Mouse (Mus musculus) liver, adult 2 months (tissue): ENCODE results near the gene Acvrl1.

Source experiments
- CTCF ChIP-seq: fragments of 200-500 bp; IDR thresholded peaks from 2 replicates; pipeline ENCODE4 v1.5.1; 2011; ENCODE audit warnings: low read depth, low read length, control low read depth
- POLR2A ChIP-seq: fragments of 200-500 bp; IDR thresholded peaks from 2 replicates; pipeline ENCODE4 v1.6.1; 2011; ENCODE audit warnings: low read length, control low read depth; ENCODE audit not compliant: insufficient read depth; ENCODE audit errors: extremely low read depth

DNA sequence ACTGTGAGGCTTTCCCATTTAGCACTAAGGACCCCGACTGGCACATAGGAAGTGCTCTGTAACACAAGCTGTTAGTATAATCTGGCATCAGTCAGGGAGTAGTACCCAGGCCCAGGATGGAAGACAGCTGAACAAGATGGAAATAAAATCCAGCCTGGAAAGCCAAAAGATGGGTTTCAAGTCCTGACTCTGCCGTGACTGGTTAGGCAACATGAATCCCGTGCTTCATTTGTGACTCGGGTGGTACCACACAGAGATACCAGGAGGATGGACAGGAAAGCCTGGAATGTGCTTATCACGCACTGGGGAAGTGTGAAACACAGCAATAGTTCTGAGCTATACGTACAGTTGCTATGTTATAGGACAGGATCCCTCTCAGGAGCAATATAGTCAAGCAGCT lies 12.3 kb downstream of the Acvrl1 start:
- TF ChIP-seq CTCF (no peak), POLR2A (no peak)
